Mouse (Mus musculus) forebrain, embryonic 15.5 days (tissue): ENCODE results near the gene Olfr827. TPM values are rescaled to one million over a fixed set of nuclear protein-coding genes. Genes with fewer than 3 reads are reported as not detected.

Source experiments
- ATAC-seq: fragments of 200-750 bp; cut with Nextera tagmentation; replicated peaks from 2 replicates; pipeline ENCODE4 v1.8.0; 2017; ENCODE audit warnings: mild to moderate bottlenecking, moderate TSS enrichment, moderate library complexity
- H3K27ac ChIP-seq: fragments of 300-500 bp; sonication (generic); replicated peaks from 2 replicates; pipeline ENCODE4 v1.5.1; 2015; ENCODE audit warnings: mild to moderate bottlenecking, inconsistent platforms
- H3K27me3 ChIP-seq: fragments of 300-500 bp; sonication (generic); 2 replicates; pipeline ENCODE4 v1.6.1; 2015; ENCODE audit warnings: inconsistent platforms
- H3K36me3 ChIP-seq: fragments of 300-500 bp; sonication (generic); 2 replicates; pipeline ENCODE4 v1.6.1; 2015; ENCODE audit warnings: mild to moderate bottlenecking, inconsistent platforms
- H3K4me1 ChIP-seq: fragments of 300-500 bp; sonication (generic); 2 replicates; pipeline ENCODE4 v1.6.1; 2015; ENCODE audit warnings: inconsistent platforms
- H3K4me2 ChIP-seq: fragments of 300-500 bp; sonication (generic); replicated peaks from 2 replicates; pipeline ENCODE4 v1.6.1; 2015; ENCODE audit warnings: mild to moderate bottlenecking, inconsistent platforms
- H3K4me3 ChIP-seq: fragments of 300-500 bp; sonication (generic); 2 replicates; pipeline ENCODE4 v1.5.1; 2015; ENCODE audit warnings: mild to moderate bottlenecking, inconsistent platforms
- H3K9ac ChIP-seq: fragments of 300-500 bp; sonication (generic); replicated peaks from 2 replicates; pipeline ENCODE4 v1.6.1; 2015; ENCODE audit warnings: mild to moderate bottlenecking, inconsistent platforms
- H3K9me3 ChIP-seq: fragments of 300-500 bp; sonication (generic); 2 replicates; pipeline ENCODE4 v1.6.1; 2016; ENCODE audit warnings: inconsistent platforms
- polyA plus RNA-seq: library from polyadenylated mRNA; unstranded; fragments of >200 nt; fragmentation: Nextera tagmentation; extraction: Ambion mirVana; gene quantifications from 2 replicates; pipeline ENCODE4 v1.2.1, GENCODE M21; 2015

Olfr827 gene
- polyA plus RNA-seq, 1 experiment from 2014 or later = not detected

DNA sequence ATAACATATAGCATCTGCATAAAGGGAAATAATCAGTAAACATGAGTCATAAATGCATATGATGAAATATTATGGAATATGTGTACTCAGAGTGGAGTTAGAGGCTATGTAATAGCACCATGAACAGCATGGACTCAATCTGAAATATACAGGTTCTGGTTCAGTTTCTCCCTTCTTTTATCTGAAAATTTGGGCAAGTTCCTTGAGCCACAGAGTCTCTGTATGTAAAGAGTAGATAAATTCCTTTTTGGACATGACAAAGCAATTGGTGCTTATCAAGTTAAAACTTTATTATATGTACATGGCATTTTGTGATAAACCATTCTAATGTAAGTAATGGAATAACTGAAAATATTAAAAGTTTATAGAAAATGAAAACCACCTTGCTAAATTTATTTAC is 49.0 kb downstream of the Olfr827 start:
- no peaks in the 10 kb centered on the region for H3K4me1 ChIP-seq
- no peak overlapping the region for H3K27ac ChIP-seq
- no peaks in the 10 kb centered on the region for H3K27me3 ChIP-seq
- ATAC-seq = no peak
- H3K36me3 ChIP-seq = no peaks in the 10 kb centered on the region
- no peak overlapping the region for H3K9ac ChIP-seq
- no peaks in the 10 kb centered on the region for H3K9me3 ChIP-seq
- no peak overlapping the region for H3K4me3 ChIP-seq
- H3K4me2 ChIP-seq = no peak overlapping the region

Other genes starting within 250 kb of the Olfr827 start
- gene Olfr819, start 247.1 kb downstream of the Olfr827 start, polyA plus RNA-seq = not detected in 2 replicates
- not detected in 2 replicates for gene Olfr247, start 238.3 kb downstream of the Olfr827 start, polyA plus RNA-seq
- not detected in 2 replicates for gene Gm10310, start 229.3 kb downstream of the Olfr827 start, polyA plus RNA-seq
- not detected in 2 replicates for gene Olfr820, start 201.8 kb downstream of the Olfr827 start, polyA plus RNA-seq
- gene Olfr821, start 184.1 kb downstream of the Olfr827 start, polyA plus RNA-seq = not detected in 2 replicates
- not detected in 2 replicates for gene Olfr822, start 143.2 kb downstream of the Olfr827 start, polyA plus RNA-seq
- not detected in 2 replicates for gene Olfr823, start 99.0 kb downstream of the Olfr827 start, polyA plus RNA-seq
- not detected in 2 replicates for gene Olfr824, start 84.4 kb downstream of the Olfr827 start, polyA plus RNA-seq
- not detected in 2 replicates for gene Olfr825, start 47.6 kb downstream of the Olfr827 start, polyA plus RNA-seq
- not detected in 2 replicates for gene Olfr826, start 30.2 kb downstream of the Olfr827 start, polyA plus RNA-seq
- gene Neurod4, start 65.8 kb upstream of the Olfr827 start, polyA plus RNA-seq = 4.3 and 5.2 TPM in 2 replicates
- gene Tespa1, start 108.5 kb upstream of the Olfr827 start, polyA plus RNA-seq = not detected in 2 replicates
- not detected in 2 replicates for gene Vmn2r84, start 179.9 kb upstream of the Olfr827 start, polyA plus RNA-seq
- not detected in 2 replicates for gene Vmn2r85, start 215.3 kb upstream of the Olfr827 start, polyA plus RNA-seq
- gene Vmn2r86, start 241.6 kb upstream of the Olfr827 start, polyA plus RNA-seq = 0.05 and 0.09 TPM in 2 replicates